Mouse (Mus musculus) ovary, postnatal 36 days (tissue): Measurements from ENCODE around the gene Mpv17l2.

Experiments used
- DNase-seq: peaks from one replicate; pipeline ENCODE4 v3.0.0; 2022; ENCODE audit warnings: low spot score, mixed read lengths

Mpv17l2 gene

DNA sequence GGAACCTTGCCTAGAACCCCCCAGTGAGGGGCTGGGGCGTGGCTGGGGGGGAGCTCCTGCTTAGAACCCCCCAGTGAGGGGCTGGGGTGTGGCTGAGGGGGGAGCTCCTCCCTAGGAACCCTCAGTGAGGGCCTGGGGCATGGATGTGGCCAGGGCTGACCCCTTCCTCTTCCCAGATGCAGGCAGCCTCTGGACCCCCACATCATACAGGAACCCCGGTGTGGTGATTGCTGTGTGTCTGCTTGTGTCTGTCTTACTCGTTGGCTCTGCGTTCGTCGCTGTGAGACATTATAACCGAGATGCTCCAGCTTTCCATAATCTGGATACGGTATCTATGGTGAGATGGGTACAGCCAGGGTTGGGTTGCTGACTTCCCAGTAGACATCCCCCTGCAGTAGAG is 39.1 kb downstream of the Mpv17l2 start:
- DNase-seq = no peak

DNA sequence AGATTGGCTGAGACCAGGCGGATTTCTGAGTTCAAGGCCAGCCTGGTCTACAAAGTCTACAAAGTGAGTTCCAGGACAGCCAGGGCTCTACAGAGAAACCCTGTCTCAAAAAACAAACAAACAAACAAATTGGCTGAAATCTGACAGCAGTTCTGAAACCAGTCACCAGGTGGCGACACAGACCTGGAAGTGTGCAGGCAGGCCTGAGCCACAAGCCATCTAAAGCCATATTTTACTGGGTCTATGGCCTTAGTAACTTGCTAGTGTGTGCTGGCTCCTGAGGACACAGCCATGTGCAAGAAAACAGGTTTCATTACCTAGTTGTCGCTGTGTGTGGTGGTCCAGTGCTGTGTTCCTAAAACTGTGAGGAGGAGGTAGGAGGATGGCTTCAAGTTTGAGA is 40.0 kb downstream of the Mpv17l2 start:
- peak; percentile 65 for DNase-seq

DNA sequence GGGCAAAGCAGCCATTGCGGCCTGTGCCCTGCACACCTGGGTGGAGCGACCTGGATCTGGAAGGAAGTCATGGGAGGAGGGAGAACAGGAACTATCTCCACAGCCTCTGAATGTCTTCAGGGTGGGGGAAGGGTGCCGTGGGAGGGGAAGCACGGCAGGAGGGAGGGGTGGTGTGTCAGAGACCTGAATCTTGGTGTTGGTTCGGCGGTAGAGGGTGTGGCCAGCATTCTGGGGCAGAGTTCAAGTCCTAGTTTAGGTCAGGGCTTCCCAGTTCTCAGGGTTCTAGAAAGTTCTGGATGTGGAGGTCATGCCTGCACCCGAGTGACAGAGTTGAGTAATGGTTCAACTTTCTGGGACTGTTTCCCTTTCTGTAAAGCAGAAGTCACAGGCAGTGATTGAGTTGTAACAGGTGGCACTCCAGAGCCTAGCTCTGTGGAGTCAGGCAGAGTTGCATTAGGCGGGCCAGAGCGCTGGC is 40.9 kb downstream of the Mpv17l2 start:
- peak; percentile 3 for DNase-seq

DNA sequence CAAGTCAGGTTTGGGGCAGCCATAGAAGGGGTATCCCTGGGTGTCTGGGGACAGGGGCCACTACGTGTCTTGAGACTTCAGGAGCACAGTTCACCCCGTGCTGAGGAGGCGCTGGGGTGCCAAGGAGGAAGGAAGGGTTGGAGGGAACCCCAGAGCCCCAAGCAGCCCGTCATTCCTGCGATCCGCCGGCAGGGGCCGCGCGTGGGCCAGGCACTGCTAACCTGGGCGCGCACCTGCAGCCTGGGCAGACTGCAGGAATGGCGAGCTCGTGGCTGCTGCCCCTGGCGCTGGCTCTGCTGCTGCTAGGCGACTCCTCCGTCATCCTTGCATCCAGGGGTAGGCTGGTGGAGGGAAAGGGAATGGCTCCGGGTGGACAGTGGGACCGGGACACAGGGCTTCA is 42.4 kb downstream of the Mpv17l2 start, which contains the start of gene Gm3336:
Gene Gm3336 (plus strand): TSS at position 247 of the 400 bp plus-strand sequence.
- peak; percentile 57 for DNase-seq

DNA sequence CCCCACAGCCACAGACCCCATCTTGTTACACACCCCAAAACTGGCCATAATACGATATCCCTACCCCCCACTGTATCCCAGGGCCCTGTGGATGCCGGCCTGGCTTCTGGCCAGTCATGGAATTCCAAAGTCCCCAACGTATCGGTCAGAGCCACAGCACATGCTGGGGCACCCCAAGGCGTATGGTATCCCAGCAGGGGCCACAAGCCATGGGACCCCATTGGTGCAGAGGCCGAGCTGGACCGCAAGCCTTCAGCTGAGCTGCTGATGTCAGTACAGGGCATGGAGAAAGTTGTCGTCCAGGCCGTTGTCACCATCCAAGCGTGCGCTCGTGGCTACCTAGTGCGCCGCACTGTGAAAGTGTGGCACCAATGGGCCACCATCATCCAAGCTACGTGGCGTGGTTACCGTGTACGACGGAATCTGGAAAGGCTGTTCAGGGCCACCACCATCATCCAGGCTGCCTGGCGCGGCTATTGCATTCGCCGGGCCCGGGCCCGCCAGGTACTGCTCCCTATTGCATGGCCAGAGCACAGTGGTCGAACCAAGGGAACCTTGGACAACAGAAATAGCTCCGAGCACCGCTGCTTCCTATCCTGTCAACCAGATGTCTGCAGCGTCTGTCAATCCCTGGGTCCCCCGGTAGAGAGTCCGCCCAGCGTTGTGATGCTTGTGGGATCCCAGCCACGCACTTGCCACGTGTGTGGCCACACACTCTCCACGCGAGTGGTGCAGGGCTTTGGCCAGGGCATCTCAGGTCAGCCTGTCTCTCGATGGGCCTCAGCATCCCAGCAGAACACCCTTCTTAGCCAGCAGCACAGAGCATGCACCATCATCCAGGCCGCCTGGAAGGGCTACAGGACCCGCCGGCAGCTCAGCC is 44.0 kb downstream of the Mpv17l2 start:
- no peak for DNase-seq

DNA sequence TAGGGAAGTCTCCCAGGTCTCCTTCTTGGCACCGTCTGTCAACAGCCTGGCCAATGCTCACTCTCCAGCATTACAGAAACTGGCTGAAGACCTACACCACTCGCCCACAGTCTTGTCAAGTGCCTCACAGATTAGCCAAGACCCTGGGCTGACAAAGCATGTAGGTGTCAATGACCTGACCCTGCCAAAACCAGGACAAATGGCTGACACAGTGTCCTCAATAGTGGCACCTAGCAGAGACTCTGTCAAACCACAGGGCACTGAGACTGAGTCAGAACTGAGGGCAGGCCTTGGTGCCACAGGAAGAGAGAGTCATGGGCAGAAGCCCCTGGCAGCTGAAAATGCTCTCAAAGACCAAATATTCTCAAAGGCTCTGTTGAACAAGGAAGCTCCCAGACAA is 45.7 kb downstream of the Mpv17l2 start:
- no peak for DNase-seq

DNA sequence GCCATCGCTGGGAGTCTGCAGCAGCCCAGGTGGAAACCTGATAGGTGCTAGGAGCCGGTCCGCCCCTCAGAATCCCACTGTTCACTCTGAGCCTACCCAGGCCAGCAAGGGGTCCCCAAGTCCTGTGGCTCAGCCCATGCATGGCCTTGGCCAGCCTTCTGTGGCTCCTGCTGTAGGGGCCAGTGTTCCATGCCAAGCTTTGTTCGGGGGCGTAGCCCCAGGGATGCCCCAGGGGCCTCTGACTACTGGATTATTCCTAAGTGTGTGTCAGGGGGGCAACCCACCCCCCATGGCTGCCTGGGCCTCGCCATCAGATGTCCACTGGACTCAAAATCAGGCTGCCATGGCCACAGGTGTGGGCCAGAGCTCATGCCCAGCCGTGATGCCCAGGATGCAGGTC is 46.8 kb downstream of the Mpv17l2 start:
- no peak for DNase-seq

DNA sequence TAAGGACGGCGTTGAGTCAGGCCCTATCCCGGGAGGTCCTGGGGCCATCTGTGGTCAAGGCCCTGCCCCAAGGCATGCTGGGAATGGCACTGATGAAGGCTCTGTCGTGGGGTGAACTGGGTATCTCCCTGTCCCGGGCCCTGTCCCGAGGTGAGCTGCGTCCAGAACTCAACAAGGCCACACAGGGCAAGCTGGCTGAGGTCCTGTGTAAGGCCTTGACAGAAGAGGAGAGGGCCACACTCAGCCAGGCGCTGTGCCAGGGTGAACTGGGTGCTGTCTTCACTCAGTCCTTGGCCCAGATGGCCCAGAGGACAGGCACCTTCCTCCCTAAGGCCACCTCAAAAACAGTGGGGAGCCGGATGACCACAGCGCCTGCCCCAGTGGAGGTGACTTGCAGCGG is 49.7 kb downstream of the Mpv17l2 start:
- no peak for DNase-seq

DNA sequence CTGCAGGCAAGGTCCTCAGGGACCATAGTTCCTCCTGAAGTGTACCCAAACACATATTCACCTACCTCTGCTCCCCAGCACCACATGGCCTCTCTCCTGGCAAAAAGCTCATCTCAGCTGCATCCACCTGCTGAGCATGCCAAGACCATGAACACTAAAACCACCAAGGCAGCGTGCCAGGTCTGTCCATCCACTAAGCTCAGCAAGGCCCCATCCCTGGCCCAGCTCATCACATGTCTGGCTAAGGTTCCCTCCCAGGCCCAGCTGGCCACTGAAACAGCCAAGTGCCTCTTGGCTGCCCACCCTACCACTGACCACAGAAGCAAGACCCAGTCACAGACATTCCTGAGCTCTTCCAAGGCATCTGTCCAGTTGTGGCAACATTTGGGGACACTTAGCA is 50.5 kb downstream of the Mpv17l2 start:
- DNase-seq = no peak

DNA sequence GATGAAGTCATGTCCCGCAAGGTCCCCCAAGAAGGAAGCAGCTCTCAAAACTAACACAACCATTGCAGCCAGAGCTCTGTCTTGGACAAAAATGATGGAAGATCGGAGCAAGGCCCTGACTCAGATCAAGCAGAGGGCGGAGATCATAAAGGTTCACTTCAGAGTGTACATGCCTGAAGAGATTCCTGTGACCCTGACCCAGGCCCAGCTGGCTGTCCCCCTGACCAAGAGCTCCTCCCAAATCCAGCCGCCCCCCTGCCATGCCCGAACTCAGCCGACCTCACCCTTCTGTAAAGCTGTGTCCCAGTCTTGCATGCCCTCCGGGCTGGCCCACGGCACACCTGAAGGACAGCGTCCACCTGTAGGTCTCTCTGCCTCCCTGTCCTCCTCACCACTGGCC is 51.0 kb downstream of the Mpv17l2 start:
- DNase-seq = no peak
